Mouse (Mus musculus) brain, adult 2 months (tissue): ENCODE results near the gene Tfeb.

ENCODE experiments used
- DNase-seq: peaks from one replicate; pipeline ENCODE4 v3.0.0; 2011; ENCODE audit warnings: low read depth, low spot score

Gene Tfeb

GRCm38 (mm10) chr17:47711883-47712282, 24.9 kb upstream of the Tfeb start:
- no peak for DNase-seq

GRCm38 (mm10) chr17:47712889-47713571, 23.8 kb upstream of the Tfeb start:
- DNase-seq: no peak

- DNase-seq: no peak
Observed at GRCm38 (mm10) chr17:47715037-47715436, 21.8 kb upstream of the Tfeb start.

GRCm38 (mm10) chr17:47721183-47721582, 15.6 kb upstream of the Tfeb start:
- DNase-seq: no peak

- DNase-seq: no peak
Observed at GRCm38 (mm10) chr17:47726566-47726965, 10.3 kb upstream of the Tfeb start, which contains the start of gene Pgc. Gene Pgc, plus strand, starts transcription at chr17:47726842.

- DNase-seq: no peak
Observed at GRCm38 (mm10) chr17:47730633-47731575, 5.9 kb upstream of the Tfeb start.

GRCm38 (mm10) chr17:47735553-47736100, 1.2 kb upstream of the Tfeb start:
- no peak for DNase-seq

GRCm38 (mm10) chr17:47737271-47738065, 638 bp downstream of the Tfeb start:
- peak; percentile 92 for DNase-seq

- peak; percentile 44 for DNase-seq
Observed at GRCm38 (mm10) chr17:47738066-47738878, 1.4 kb downstream of the Tfeb start.

- DNase-seq: no peak
Observed at GRCm38 (mm10) chr17:47738879-47739798, 2.3 kb downstream of the Tfeb start.

GRCm38 (mm10) chr17:47740186-47740585, 3.4 kb downstream of the Tfeb start:
- no peak for DNase-seq

- DNase-seq: no peak
Observed at GRCm38 (mm10) chr17:47742991-47743734, 6.3 kb downstream of the Tfeb start.

GRCm38 (mm10) chr17:47744086-47744485, 7.3 kb downstream of the Tfeb start:
- DNase-seq: no peak

- DNase-seq: no peak
Observed at GRCm38 (mm10) chr17:47744746-47745368, 8.0 kb downstream of the Tfeb start.

GRCm38 (mm10) chr17:47748791-47749553, 12.1 kb downstream of the Tfeb start:
- DNase-seq: no peak

- DNase-seq: no peak
Observed at GRCm38 (mm10) chr17:47749626-47750025, 12.8 kb downstream of the Tfeb start.

- no peak for DNase-seq
Observed at GRCm38 (mm10) chr17:47750101-47750500, 13.3 kb downstream of the Tfeb start.

GRCm38 (mm10) chr17:47751811-47752210, 15.0 kb downstream of the Tfeb start:
- no peak for DNase-seq
